Mouse (Mus musculus): Measurements from ENCODE around the gene Odf3l2.

GRCm38 (mm10) chr10:79683726-79684640 is 38.4 kb upstream of the Odf3l2 start:
- TF ChIP-seq POLR2A (IDR thresholded peaks at IDR 0.05; ENCODE audit: low read depth, low read length) = no peak
- TF ChIP-seq CTCF (IDR thresholded peaks at IDR 0.05; ENCODE audit: extremely low read depth, insufficient read length, insufficient replicate concordance, low read depth, low read length) = no peak
